Mouse (Mus musculus) heart, adult 9 months (tissue): ENCODE measurements at regions not wholly inside any gene's neighbourhood (a gene's known extent, or its start where the extent isn't known, plus 50 kb on each side); places are given as distances from the start of the nearest gene placed in this dataset.

Experiments
- DNase-seq, 2 experiments: peaks; one replicate each; pipeline ENCODE4 v3.0.0; 2022; ENCODE audit warnings: low spot score in 2 of 2

- DNase-seq: no peak
Measured at GRCm38 (mm10) chr7:84800966-84801365, 52.4 kb upstream of the Olfr291 start.

DNA sequence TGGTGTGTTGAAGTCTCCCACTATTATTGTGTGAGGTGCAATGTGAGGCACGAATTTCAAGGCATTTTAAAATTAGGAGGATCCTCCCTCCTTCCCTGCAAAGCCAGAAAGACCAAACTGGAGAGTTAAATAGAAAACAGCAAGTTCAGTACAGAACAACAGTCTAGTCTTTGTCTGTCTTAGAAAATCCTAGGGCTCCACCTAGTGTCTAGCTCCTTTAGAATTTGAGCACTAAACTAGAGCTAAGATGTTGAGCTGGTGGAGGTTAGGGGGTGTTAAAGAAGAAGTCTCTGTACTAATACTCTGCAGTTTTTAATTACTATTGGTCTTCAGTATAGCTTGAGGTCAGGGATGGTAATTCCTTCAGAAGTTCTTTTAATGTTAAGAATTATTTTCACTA lies 58.7 kb upstream of the Olfr291 start:
- DNase-seq: peak in 1 of 2 experiments; percentile 8

- peak; percentile 62 to 83 for DNase-seq
Measured at GRCm38 (mm10) chr7:84779276-84779825, 74.0 kb upstream of the Olfr291 start.

GRCm38 (mm10) chr7:84777696-84778095 lies 75.7 kb upstream of the Olfr291 start:
- no peak for DNase-seq

- DNase-seq: no peak
Measured at GRCm38 (mm10) chr7:84756261-84756660, 66.5 kb upstream of the Zfand6 start.

- no peak for DNase-seq
Measured at GRCm38 (mm10) chr7:84753361-84753760, 63.6 kb upstream of the Zfand6 start.

DNA sequence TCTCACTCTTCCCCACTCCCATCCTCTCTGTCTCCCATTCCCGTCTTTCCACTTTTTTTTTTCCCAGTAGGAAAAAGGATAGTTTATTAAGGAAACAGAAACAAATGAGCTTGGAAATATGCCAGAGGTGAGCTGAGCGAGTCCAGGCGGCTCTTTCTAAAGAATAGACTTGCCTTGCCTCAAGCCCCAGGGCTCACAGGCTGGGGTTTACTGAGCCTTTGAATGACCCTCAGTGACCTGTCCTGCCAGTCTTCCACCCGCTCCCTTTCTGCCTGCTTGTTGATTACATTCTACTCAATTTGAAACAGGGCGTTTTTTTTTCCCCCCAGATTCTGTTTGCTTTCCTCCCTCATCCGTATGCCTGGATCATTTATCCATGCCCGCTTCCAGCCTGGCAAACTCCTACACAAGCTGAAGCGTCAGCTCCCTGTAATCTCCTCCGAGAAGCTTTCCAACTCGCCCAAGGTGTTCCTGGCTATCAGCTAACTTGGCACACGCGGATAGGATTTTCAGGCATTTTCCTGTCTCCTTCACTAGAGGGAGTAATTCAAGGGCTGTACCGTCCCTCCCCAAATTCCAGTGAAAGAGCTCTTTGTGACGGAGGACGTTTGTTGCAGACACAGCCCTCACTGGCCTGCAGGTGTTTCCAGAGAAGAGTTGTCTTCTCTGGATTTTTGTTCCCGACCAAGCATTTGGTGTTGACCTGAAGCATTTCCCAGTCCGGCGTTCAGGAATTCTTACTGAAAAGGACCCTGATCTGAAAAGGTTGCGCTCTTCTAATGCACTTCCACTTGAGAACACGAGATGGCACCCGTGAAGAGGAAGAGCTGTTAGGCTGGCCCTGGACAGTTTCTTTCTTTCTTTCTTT lies 59.9 kb upstream of the Zfand6 start:
- DNase-seq: peak; percentile 26 to 35

DNA sequence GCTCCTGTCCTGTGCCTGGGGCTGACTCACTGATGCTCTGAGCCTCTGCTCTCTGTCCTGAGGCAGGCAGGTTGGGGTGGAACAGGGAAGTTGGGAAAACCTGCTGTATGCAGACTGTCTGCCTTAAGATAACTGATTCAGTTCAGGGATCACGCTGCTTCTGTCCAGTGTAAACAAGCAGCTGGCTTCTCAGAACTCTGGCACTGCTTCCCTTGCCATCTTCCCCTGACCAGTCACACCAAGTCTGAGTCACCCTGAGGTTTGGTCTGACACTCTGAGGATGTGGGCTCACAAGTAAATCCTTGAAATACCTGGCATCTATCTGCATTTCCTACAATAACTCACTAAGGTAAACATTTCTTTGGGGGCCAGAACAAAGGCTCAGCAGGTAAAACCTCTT lies 58.1 kb upstream of the Zfand6 start:
- DNase-seq: no peak

GRCm38 (mm10) chr7:84744321-84745070 lies 54.7 kb upstream of the Zfand6 start:
- DNase-seq: no peak

GRCm38 (mm10) chr7:84739965-84740390 lies 50.2 kb upstream of the Zfand6 start:
- DNase-seq: peak in 1 of 2 experiments; percentile 2
